Mouse (Mus musculus) CH12.LX (cell line): ENCODE results near the gene Ms4a8a. TPM values are rescaled to one million over a fixed set of nuclear protein-coding genes. Genes with fewer than 3 reads are reported as not detected.
"Not testable (repeated sequence)": the region's sequence is repeated elsewhere in the genome, so short reads cannot be mapped to it uniquely, and the experiment has no call there.

Experiments
- DNase-seq: peaks from one replicate; pipeline ENCODE4 v3.0.0-alpha.2; 2013; ENCODE audit errors: extremely low read depth
- H3K27ac ChIP-seq: 2 replicates; pipeline ENCODE4 v1.5.1; 2012; ENCODE audit warnings: low read depth, mild to moderate bottlenecking, control low read depth, moderate library complexity; ENCODE audit not compliant: insufficient read depth
- H3K27me3 ChIP-seq: replicated peaks from 2 replicates; pipeline ENCODE3; 2012; ENCODE audit warnings: inconsistent platforms
- H3K36me3 ChIP-seq, 2 experiments: replicated peaks in 1 of 2; 2 replicates each; pipeline versions ENCODE3 to v1.6.1; 2012; ENCODE audit warnings: inconsistent platforms in 1 of 2, low read length in 1 of 2, mild to moderate bottlenecking in 1 of 2, mixed read lengths in 1 of 2, moderate library complexity in 1 of 2; ENCODE audit not compliant: control insufficient read depth in 1 of 2, insufficient read depth in 1 of 2
- H3K4me1 ChIP-seq, 2 experiments: 2 replicates each; pipeline ENCODE4 v1.6.1; 2012; ENCODE audit warnings: inconsistent platforms in 1 of 2, moderate library complexity in 1 of 2; ENCODE audit not compliant: insufficient read depth in 2 of 2, control insufficient read depth in 1 of 2
- H3K4me2 ChIP-seq: 2 replicates; pipeline ENCODE4 v1.6.1; 2012; ENCODE audit warnings: low read depth, mild to moderate bottlenecking, control low read depth; ENCODE audit not compliant: poor library complexity, insufficient read depth, severe bottlenecking
- H3K4me3 ChIP-seq, 3 experiments: fragments of 150-350 bp in 1 of 3; sonication (generic) in 1 of 3; replicated peaks in 1 of 3; 2 replicates each; pipeline versions ENCODE3 to v1.5.1; 2011 to 2012; ENCODE audit warnings: low read depth in 2 of 3, low read length in 2 of 3, mild to moderate bottlenecking in 2 of 3, moderate library complexity in 2 of 3, control low read depth in 1 of 3, improper control_type of control experiment in 1 of 3, inconsistent platforms in 1 of 3, mixed read lengths in 1 of 3; ENCODE audit not compliant: poor library complexity in 1 of 3
- H3K79me2 ChIP-seq: replicated peaks from 2 replicates; pipeline ENCODE4 v1.6.1; 2012; ENCODE audit warnings: mild to moderate bottlenecking, moderate library complexity; ENCODE audit not compliant: control insufficient read depth, poor library complexity, insufficient read depth, severe bottlenecking; ENCODE audit errors: extremely low read depth
- H3K9ac ChIP-seq: 2 replicates; pipeline ENCODE4 v1.6.1; 2012; ENCODE audit warnings: low read depth, mild to moderate bottlenecking, control low read depth, moderate library complexity; ENCODE audit not compliant: insufficient read depth
- H3K9me3 ChIP-seq: replicated peaks from 2 replicates; pipeline ENCODE3; 2012; ENCODE audit warnings: low read length, inconsistent platforms, mixed read lengths
- BHLHE40 ChIP-seq: IDR thresholded peaks from 2 replicates; pipeline ENCODE4 v1.6.1; 2011; ENCODE audit warnings: mild to moderate bottlenecking, low read depth, low read length, improper control_type of control experiment
- CHD2 ChIP-seq: IDR thresholded peaks from 2 replicates; pipeline ENCODE4 v1.6.1; 2011; ENCODE audit warnings: low read length, improper control_type of control experiment
- ELF1 ChIP-seq: IDR thresholded peaks from 2 replicates; pipeline ENCODE4 v1.6.1; 2014; ENCODE audit warnings: low read depth, mild to moderate bottlenecking, inconsistent platforms, low read length, improper control_type of control experiment
- EP300 ChIP-seq: IDR thresholded peaks from 2 replicates; pipeline ENCODE4 v1.6.1; 2011; ENCODE audit warnings: low read length, improper control_type of control experiment
- ETS1 ChIP-seq: conservative IDR thresholded peaks from 2 replicates; pipeline ENCODE4 v1.6.1; 2012; ENCODE audit warnings: low read depth, mild to moderate bottlenecking, inconsistent platforms, low read length, improper control_type of control experiment, moderate library complexity
- MXI1 ChIP-seq: IDR thresholded peaks from 2 replicates; pipeline ENCODE4 v1.6.1; 2011; ENCODE audit warnings: mild to moderate bottlenecking, low read depth, low read length, improper control_type of control experiment
- NELFE ChIP-seq: IDR thresholded peaks from 2 replicates; pipeline ENCODE4 v1.6.1; 2011; ENCODE audit warnings: low read depth, low read length, improper control_type of control experiment
- SMC3 ChIP-seq: IDR thresholded peaks from 2 replicates; pipeline ENCODE4 v1.6.1; 2011; ENCODE audit warnings: low read depth, low read length, improper control_type of control experiment
- TBP ChIP-seq: conservative IDR thresholded peaks from 2 replicates; pipeline ENCODE4 v1.6.1; 2011; ENCODE audit warnings: low read depth, low read length, improper control_type of control experiment
- UBTF ChIP-seq: IDR thresholded peaks from 2 replicates; pipeline ENCODE4 v1.6.1; 2012; ENCODE audit warnings: low read depth, mild to moderate bottlenecking, inconsistent platforms, low read length, improper control_type of control experiment, moderate library complexity
- USF2 ChIP-seq: conservative IDR thresholded peaks from 2 replicates; pipeline ENCODE4 v1.6.1; 2011; ENCODE audit warnings: low read depth, low read length, improper control_type of control experiment
- dilution Hi-C: fragments of 300-500 bp; cut with MboI; formaldehyde crosslinking; loops from 2 replicates; pipeline ENCODE4 v1.14.3; 2020; ENCODE audit warnings: low sequenced_read_pairs; ENCODE audit not compliant: extremely low pct_unique_long_range_greater_than_20kb, extremely low pct_ligation_motif_present
- in situ Hi-C: fragments of 300-500 bp; cut with MboI; formaldehyde crosslinking; loops from 3 replicates; pipeline ENCODE4 v1.14.3; 2019; ENCODE audit warnings: low sequenced_read_pairs, low pct_ligation_motif_present, low pct_unique_long_range_greater_than_20kb, mixed read lengths
- polyA plus RNA-seq: library from polyadenylated mRNA; unstranded; fragments of >175 nt; gene quantifications from 2 replicates; pipeline ENCODE4 v1.2.1, GENCODE M21; 2012; ENCODE audit warnings: low read depth; ENCODE audit not compliant: insufficient read length
- total RNA-seq, 2 experiments: library from RNA; depleted of rRNA; stranded (reverse); fragments of 300-350 nt in 1 of 2; fragments of >200 nt in 1 of 2; gene quantifications; 2 replicates each; pipeline ENCODE4 v1.2.3; 2012 to 2014

The Ms4a8a gene
- total and polyA plus RNA-seq, 3 experiments: not detected

DNA sequence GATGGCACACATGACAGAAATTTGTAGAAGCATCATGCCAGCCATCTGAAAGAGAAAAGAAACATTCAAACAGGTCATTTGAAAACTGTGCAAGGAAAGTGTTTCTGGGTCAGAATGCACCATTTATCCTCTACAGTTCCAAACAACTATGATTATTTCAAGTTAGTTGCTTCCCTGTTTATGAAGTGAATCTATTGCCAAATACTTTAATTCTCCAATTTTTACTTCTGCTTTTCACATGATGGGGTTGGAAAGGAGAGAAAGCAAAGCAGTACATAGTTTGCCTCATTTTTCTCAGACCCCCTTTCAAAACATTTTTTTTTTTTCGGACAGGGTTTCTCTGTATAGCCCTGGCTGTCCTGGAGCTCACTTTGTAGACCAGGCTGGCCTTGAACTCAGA, 21.0 kb upstream of the Ms4a8a start:
- dilution Hi-C loops (no loop called here), in situ Hi-C loops (no loop called here)
- Histone ChIP-seq H3K4me1 (peaks cover 0 to 5% of the 10 kb centered on the region in 2 experiments; a peak in 1 of 4 replicates), H3K36me3 (no peaks in the 10 kb centered on the region), H3K9me3 (no peaks in the 10 kb centered on the region), H3K27me3 (no peaks in the 10 kb centered on the region), H3K4me2 (no peak overlapping the region), H3K9ac (no peak overlapping the region), H3K4me3 (no peak overlapping the region), H3K79me2 (no peaks in the 10 kb centered on the region), H3K27ac (no peak overlapping the region)
- TF ChIP-seq MXI1 (no peak), USF2 (no peak), ETS1 (no peak), EP300 (no peak), ELF1 (no peak), TBP (no peak)
- DNase-seq: no peak

DNA sequence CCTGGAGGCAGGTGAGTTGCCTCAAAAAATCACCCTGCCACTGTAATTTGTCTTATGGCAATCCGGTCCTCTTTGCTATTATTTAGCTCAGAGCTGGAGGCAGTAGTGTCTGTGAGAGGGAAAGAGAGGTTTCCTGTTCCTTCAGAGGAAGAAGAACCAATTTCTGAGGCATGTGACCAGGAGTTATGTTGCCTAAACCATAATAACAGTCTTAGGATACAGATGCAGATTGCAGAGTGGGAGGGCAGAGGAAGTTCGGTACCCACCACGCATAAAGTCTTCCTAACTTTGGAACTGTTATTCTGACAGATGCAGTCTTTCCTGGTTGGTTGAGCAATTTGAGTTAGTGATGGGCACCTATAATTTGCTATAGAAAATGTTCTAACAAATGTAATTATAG, 17.5 kb upstream of the Ms4a8a start:
- no peak for DNase-seq
- no peak for TF ChIP-seq UBTF
- no peak for TF ChIP-seq NELFE
- TF ChIP-seq CHD2: no peak
- TF ChIP-seq ELF1: no peak
- no peak for TF ChIP-seq BHLHE40
- no peak for TF ChIP-seq EP300
- TF ChIP-seq SMC3: no peak
- Histone ChIP-seq H3K4me1 (peaks cover 0 to 7% of the 10 kb centered on the region in 2 experiments; a peak in 1 of 4 replicates), H3K27me3 (no peaks in the 10 kb centered on the region), H3K79me2 (no peaks in the 10 kb centered on the region), H3K27ac (no peak overlapping the region), H3K36me3 (no peaks in the 10 kb centered on the region), H3K4me2 (no peak overlapping the region), H3K9me3 (no peaks in the 10 kb centered on the region), H3K4me3 (no peak overlapping the region), H3K9ac (no peak overlapping the region)
- in situ Hi-C loops (no loop called here), dilution Hi-C loops (no loop called here)

DNA sequence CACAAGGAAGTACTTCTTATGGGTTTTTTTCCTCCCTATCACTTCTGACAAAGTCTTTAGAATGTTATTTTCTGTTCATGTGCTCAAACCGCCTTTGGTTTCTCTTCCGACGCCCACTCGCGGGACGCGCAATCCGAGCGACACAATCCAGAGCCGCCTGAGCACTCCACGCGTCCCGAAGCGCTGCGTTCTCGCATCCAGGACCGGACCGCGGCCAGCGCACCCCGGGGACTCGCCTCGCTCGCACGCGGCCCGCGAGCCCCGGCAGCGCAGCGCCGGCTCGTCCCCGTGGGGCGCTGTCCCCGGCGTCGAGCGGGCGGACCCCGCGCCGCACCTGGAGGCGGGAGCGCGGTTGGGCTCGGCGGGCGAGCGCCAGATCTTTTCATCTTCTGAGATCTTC, 11.2 kb upstream of the Ms4a8a start:
- H3K27ac ChIP-seq, H3K36me3 ChIP-seq, H3K79me2 ChIP-seq, H3K4me1 ChIP-seq, H3K9me3 ChIP-seq, H3K9ac ChIP-seq, DNase-seq, in situ Hi-C loops, dilution Hi-C loops, H3K27me3 ChIP-seq: not testable (repeated sequence)
- Histone ChIP-seq H3K4me3 (peak overlapping the region in 1 of 3 experiments; percentile 51), H3K4me2 (peak overlapping the region; percentile 10; the same call in 1 of the 2 replicates)
